Mouse (Mus musculus) thymus, adult 2 months (tissue): ENCODE measurements around the gene Nme2.

Experiments
- CTCF ChIP-seq: fragments of 200-500 bp; IDR thresholded peaks from 2 replicates; pipeline ENCODE4 v1.5.1; 2012; ENCODE audit warnings: mild to moderate bottlenecking, control low read depth, low read length, moderate library complexity, borderline replicate concordance; ENCODE audit not compliant: control insufficient read depth, poor library complexity, insufficient read depth; ENCODE audit errors: extremely low read depth
- POLR2A ChIP-seq: fragments of 200-500 bp; IDR thresholded peaks from 2 replicates; pipeline ENCODE4 v1.6.1; 2012; ENCODE audit warnings: mild to moderate bottlenecking, low read length, control low read depth, moderate library complexity; ENCODE audit not compliant: control insufficient read depth, poor library complexity, insufficient read depth; ENCODE audit errors: extremely low read depth

- TF ChIP-seq CTCF (no peak), POLR2A (no peak)
Measured at GRCm38 (mm10) chr11:93988328-93989062, 32.4 kb upstream of the Nme2 start.
